Mouse (Mus musculus) forebrain, embryonic 16.5 days (tissue): ENCODE measurements around the gene Pon3. TPM values are rescaled to one million over a fixed set of nuclear protein-coding genes. Genes with fewer than 3 reads are reported as not detected.

Experiments used
- ATAC-seq: fragments of 200-750 bp; cut with Nextera tagmentation; 2 replicates; pipeline ENCODE4 v1.8.0; 2017; ENCODE audit warnings: mild to moderate bottlenecking, moderate library complexity
- H3K27ac ChIP-seq: fragments of 300-500 bp; sonication (generic); 2 replicates; pipeline ENCODE4 v1.5.1; 2014; ENCODE audit warnings: low read length, control low read depth
- H3K27me3 ChIP-seq: fragments of 300-500 bp; sonication (generic); replicated peaks from 2 replicates; pipeline ENCODE4 v1.6.1; 2014; ENCODE audit warnings: low read length; ENCODE audit not compliant: control insufficient read depth, insufficient read depth
- H3K36me3 ChIP-seq: fragments of 300-500 bp; sonication (generic); 2 replicates; pipeline ENCODE4 v1.6.1; 2014; ENCODE audit not compliant: control insufficient read depth, insufficient read depth
- H3K4me1 ChIP-seq: fragments of 300-500 bp; sonication (generic); replicated peaks from 2 replicates; pipeline ENCODE4 v1.6.1; 2014; ENCODE audit warnings: low read length; ENCODE audit not compliant: control insufficient read depth, insufficient read depth
- H3K4me2 ChIP-seq: fragments of 300-500 bp; sonication (generic); 2 replicates; pipeline ENCODE4 v1.6.1; 2014; ENCODE audit warnings: mild to moderate bottlenecking, low read length, control low read depth
- H3K4me3 ChIP-seq: fragments of 300-500 bp; sonication (generic); replicated peaks from 2 replicates; pipeline ENCODE4 v1.5.1; 2014; ENCODE audit warnings: mild to moderate bottlenecking, low read length, control low read depth
- H3K9ac ChIP-seq: fragments of 300-500 bp; sonication (generic); replicated peaks from 2 replicates; pipeline ENCODE4 v1.6.1; 2014; ENCODE audit warnings: low read depth, low read length, control low read depth
- H3K9me3 ChIP-seq: fragments of 300-500 bp; sonication (generic); 2 replicates; pipeline ENCODE4 v1.6.1; 2016; ENCODE audit warnings: low read length; ENCODE audit not compliant: control insufficient read depth
- WGBS: fragments of 180-500 bp; shearing (Covaris S2); extraction: QIAGEN DNeasy Blood & Tissue Kit; methylation state at CpG from one replicate; pipeline ENCODE4 v1.1.7; 2014; 5-methylcytosine and 5-hydroxymethylcytosine counted together
- polyA plus RNA-seq: library from polyadenylated mRNA; unstranded; fragments of >200 nt; fragmentation: Nextera tagmentation; extraction: Ambion mirVana; gene quantifications from 2 replicates; pipeline ENCODE4 v1.2.1, GENCODE M21; 2015

The Pon3 gene
- 2.6 and 3.5 TPM in 2 replicates for polyA plus RNA-seq

DNA sequence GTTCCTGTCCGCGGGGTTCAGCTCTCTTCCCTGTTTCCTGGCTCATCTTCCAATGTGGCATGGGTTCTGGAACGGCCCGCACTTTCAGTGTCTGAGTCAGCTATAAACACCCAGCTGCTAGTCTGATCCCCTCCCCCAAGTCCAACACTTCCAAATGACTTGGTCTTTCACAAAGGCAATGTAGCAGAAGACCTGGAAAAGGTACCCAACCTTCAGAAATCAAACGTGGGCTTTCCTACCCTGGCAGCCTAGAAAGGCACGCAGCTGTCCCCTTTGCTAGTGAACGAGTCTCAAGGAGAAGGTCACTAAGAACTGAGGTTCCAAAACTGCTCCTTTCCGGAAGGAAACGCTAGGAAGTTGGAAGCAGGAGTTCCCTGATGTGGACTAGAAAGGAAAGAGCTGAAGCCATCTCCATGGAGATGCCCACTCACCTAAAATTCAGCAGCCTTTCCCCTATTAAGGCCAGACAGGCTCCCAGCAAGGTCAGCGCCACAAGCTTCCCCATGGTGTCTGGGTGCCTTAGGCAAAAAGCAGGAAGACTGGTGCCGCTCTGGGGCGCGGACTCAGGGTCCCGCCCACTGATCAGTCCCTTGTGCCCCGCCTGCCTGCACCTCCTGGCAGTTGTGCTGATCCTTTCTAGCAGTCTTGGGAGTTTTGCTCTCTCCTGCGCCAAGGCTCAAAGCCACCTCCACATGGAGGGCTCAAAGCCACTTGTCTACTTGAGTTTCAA, at the start of gene Pon3:
Pon3 (minus strand) TSS at position 565 of the 730 bp plus-strand sequence.
- Histone ChIP-seq H3K4me1 (peaks cover 9% of the 10 kb centered on the region), H3K4me2 (peak within 1 kb of the TSS; percentile 48), H3K36me3 (no peaks in the 10 kb centered on the region), H3K9me3 (no peaks in the 10 kb centered on the region), H3K27me3 (no peaks in the 10 kb centered on the region), H3K9ac (peak within 1 kb of the TSS; percentile 37; the same call in 1 of the 2 replicates), H3K4me3 (peak within 1 kb of the TSS; percentile 19), H3K27ac (no peak within 1 kb of the TSS; the same call in 1 of the 2 replicates)
- WGBS: 17% methylated on average over 16 of the region's 16 CpGs
- peak; percentile 77 for ATAC-seq

DNA sequence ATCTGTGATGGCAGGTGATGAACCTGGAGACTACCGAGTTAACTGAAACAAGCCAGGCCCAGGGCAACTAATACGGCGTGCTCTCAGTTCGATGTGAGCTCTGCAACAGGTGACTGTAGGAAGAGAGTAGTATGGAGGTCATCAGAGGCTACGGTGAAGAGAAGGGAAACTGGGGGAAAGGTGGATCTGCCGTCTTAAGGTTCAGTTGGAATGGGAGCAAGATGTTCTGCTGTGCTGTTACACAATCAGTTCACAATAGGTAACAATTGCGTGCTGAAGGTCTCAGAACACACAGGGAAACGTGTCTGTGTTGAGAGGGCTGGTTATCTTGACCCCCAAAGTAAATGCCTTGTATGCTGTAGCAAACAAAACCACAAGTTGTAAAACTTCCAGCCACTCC, 48.9 kb upstream of the Pon3 start:
- Histone ChIP-seq H3K4me1 (no peaks in the 10 kb centered on the region), H3K4me3 (no peak overlapping the region), H3K9ac (no peak overlapping the region), H3K27me3 (peaks cover 1% of the 10 kb centered on the region; the same call in 1 of the 2 replicates), H3K27ac (no peak overlapping the region), H3K4me2 (no peak overlapping the region), H3K9me3 (no peaks in the 10 kb centered on the region), H3K36me3 (no peaks in the 10 kb centered on the region)
- 88% methylated on average over 8 of the region's 8 CpGs for WGBS
- no peak for ATAC-seq

DNA sequence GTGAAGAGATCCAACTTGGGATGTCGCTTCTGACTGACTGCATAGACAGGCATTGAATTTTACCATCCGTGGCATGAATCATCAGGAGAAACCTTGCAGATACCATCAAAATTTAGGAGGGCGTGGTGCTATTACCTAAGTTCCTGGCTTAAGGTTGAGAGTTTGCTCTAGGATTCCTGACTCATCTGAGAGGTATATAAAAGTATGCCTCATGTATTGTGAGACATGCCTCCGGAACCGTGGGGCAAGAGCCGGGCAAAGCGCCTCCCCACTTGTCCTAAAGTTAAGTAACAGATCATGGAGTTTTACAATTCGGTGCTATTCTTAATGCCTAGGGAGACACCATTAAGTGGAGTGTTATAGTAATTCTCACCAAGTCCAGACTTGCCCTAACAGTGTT, 44.5 kb upstream of the Pon3 start:
- Histone ChIP-seq H3K36me3 (no peaks in the 10 kb centered on the region), H3K4me2 (no peak overlapping the region), H3K4me1 (peaks cover 15% of the 10 kb centered on the region), H3K4me3 (no peak overlapping the region), H3K27ac (no peak overlapping the region), H3K27me3 (peaks cover 2% of the 10 kb centered on the region; the same call in 1 of the 2 replicates), H3K9me3 (no peaks in the 10 kb centered on the region), H3K9ac (no peak overlapping the region)
- 92% methylated on average over 8 of the region's 8 CpGs for WGBS
- ATAC-seq: no peak

DNA sequence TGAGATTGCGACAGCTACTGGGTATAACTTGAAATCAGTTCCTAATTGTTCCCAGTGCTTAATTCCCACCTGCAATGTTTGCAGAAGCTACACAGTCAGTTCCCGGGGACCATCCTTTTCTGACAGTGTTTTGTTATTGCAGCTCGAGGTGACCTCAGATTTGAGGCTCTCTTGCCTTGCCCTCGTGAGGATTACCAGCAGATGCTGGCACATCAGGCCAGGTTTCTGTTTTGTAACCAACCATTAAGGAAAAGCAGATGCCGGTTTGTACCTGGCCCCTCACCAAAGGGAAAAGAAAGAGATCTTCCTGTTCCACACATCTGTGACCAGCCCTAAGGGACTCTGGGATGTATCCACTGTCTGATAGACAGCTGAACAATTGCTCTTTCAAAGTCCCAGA, 43.5 kb upstream of the Pon3 start:
- WGBS: 66% methylated on average over 5 of the region's 5 CpGs
- H3K4me2 ChIP-seq: no peak overlapping the region

DNA sequence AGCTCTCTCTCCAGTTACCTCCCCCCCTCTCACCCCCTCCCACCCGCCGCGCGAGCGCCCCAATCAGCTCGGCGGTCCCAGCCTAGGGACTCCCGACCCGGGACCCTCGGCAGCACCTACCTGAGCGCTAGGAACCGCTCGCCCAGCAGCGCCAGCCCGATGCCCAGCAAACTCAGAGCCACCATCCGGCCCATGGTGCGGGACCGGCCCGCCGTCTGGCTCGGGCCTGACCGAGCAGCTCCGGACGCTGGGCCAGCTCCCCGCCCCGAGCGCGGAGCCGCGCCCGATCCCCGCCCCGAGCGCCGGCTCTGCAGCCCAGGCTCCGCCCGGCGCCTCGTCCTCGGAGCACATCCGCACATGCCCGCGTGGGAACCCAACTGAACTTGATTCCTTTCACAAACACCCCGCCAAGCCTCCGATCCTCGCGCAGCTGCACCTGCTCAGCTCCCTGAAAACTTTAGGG, 42.0 kb upstream of the Pon3 start, which contains the start of gene Pon2:
Pon2 (minus strand) TSS at position 364 of the 463 bp plus-strand sequence.
- WGBS: under 1% methylated on average over 42 of the region's 47 CpGs
- H3K9me3 ChIP-seq: no peaks in the 10 kb centered on the region
- ATAC-seq: peak; percentile 95
- peak within 1 kb of the TSS; percentile 97 for H3K4me2 ChIP-seq
- H3K4me3 ChIP-seq: peak within 1 kb of the TSS; percentile 71
- peaks cover 2% of the 10 kb centered on the region; the same call in 1 of the 2 replicates for H3K27me3 ChIP-seq
- H3K36me3 ChIP-seq: no peaks in the 10 kb centered on the region
- peaks cover 15% of the 10 kb centered on the region for H3K4me1 ChIP-seq
- peak within 1 kb of the TSS; percentile 63 for H3K27ac ChIP-seq
- peak within 1 kb of the TSS; percentile 70 for H3K9ac ChIP-seq

More for the DNA sequence above, 43.5 kb upstream of the Pon3 start:
- H3K9me3 ChIP-seq: no peaks in the 10 kb centered on the region
- H3K36me3 ChIP-seq: no peaks in the 10 kb centered on the region
- ATAC-seq: no peak
- peaks cover 15% of the 10 kb centered on the region for H3K4me1 ChIP-seq
- H3K27ac ChIP-seq: no peak overlapping the region
- no peak overlapping the region for H3K4me3 ChIP-seq
- peaks cover 2% of the 10 kb centered on the region; the same call in 1 of the 2 replicates for H3K27me3 ChIP-seq
- no peak overlapping the region for H3K9ac ChIP-seq

DNA sequence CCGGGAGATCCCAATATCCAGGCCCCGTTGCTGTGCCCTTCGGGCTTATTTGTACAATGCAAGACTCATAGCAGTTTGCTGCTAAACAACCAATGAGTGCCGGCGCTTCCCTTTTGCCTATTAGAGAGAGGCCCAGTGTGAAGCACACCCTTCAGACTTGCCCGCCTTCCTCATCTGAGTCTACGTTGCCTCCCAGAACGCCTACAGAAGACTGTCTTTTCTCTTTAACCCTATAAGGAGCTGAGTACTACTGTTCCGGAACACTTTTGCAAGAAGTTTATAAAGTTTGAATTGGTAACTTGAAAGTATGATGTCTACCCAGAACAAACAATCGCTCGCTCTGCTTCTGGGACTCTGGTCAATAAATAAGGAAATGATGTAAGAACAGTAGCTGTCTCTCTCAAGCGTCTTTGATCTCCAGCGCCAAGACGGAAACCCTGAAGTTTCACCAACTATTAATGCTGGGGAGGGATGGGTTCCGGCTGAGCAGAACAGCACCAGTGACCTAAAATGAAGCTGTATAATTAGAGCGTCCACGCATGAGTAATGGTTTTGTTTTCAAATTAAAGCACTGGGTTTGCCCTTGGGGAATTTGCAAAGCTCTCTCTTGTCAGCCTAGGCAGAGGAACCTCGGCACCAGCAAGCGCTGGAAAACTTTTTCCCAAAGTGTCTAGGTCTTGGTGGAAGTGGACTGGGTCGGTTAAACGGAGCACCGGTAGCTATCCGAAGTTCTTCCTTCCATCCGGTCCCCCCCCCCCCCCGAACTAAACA, 41.4 kb upstream of the Pon3 start:
- peak; percentile 81 for ATAC-seq
- WGBS: 1% methylated on average over 24 of the region's 25 CpGs
- Histone ChIP-seq H3K9ac (peak overlapping the region; percentile 70), H3K36me3 (no peaks in the 10 kb centered on the region), H3K4me1 (peaks cover 15% of the 10 kb centered on the region), H3K9me3 (no peaks in the 10 kb centered on the region), H3K27me3 (peaks cover 2% of the 10 kb centered on the region; the same call in 1 of the 2 replicates), H3K4me2 (peak overlapping the region; percentile 97), H3K27ac (peak overlapping the region; percentile 63; the same call in 1 of the 2 replicates), H3K4me3 (peak overlapping the region; percentile 71)

DNA sequence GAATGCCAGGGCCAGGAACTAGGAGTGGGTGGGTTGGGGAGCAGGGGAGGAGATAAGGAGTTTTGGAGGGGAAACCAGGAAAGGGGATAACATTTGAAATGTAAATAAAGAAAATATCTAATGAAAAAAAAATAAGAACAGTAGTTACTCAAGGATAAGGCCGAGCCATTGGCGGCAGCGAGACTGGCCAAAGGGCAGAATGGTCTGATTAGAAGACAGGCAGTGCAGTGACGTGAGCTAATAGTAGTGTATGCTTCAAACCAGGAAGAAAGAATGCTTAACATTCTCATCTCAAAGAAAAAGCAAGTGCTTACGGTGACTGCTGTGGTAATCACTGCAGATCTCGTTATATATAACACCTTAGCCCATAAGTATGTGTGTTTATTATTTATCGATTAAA, 40.0 kb upstream of the Pon3 start:
- H3K9me3 ChIP-seq: no peaks in the 10 kb centered on the region
- H3K27ac ChIP-seq: no peak overlapping the region
- H3K4me2 ChIP-seq: no peak overlapping the region
- H3K9ac ChIP-seq: no peak overlapping the region
- H3K27me3 ChIP-seq: peaks cover 2% of the 10 kb centered on the region; the same call in 1 of the 2 replicates
- no peak for ATAC-seq
- no peaks in the 10 kb centered on the region for H3K36me3 ChIP-seq
- 91% methylated on average over 7 of the region's 7 CpGs for WGBS
- H3K4me3 ChIP-seq: no peak overlapping the region
- peaks cover 15% of the 10 kb centered on the region for H3K4me1 ChIP-seq

DNA sequence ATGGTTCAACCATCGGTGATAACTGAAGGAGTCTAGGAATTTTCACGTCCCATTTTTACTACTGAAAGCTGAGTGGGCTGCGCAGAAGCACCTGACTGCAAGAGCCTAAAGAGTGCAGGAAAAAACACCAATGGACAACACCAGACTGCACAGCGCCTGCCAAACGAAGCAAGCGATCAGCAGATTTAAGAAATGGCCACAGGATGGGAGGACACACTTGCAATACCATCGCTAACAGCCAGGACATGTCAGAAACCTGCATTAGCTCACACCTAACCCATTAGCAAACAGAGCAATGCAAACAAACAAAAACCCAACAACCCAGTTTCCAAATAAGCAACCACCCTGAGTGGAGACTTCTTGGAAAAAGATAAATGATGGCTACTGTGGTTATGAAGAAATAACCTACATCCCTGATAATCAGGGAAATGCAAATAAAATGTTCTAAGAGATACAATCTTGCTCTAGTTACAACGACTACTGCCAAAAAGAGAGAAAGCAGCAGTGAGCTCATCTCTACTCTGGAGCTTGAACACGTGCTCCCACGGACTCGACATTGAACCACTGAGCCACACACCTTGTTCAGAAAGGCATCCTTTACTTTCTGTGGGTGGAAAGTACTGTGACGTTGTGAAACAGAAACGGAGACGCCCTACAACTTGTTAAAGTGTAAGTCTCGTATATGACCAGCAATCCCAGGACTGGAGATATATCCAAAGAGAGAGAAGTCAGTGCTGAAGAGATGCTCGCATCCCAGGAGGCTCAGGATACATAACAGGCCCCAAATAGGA, 38.8 kb upstream of the Pon3 start:
- no peak for ATAC-seq
- Histone ChIP-seq H3K4me1 (peaks cover 15% of the 10 kb centered on the region), H3K27ac (no peak overlapping the region), H3K36me3 (no peaks in the 10 kb centered on the region), H3K27me3 (peaks cover under 1% of the 10 kb centered on the region; the same call in 1 of the 2 replicates), H3K9me3 (no peaks in the 10 kb centered on the region), H3K4me2 (no peak overlapping the region), H3K4me3 (no peak overlapping the region), H3K9ac (no peak overlapping the region)
- WGBS: 94% methylated on average over 16 of the region's 16 CpGs
